Mouse (Mus musculus): Measurements from ENCODE around the gene Krtap9-3.

The Krtap9-3 gene

GRCm38 (mm10) chr11:99562580-99562979 is 35.3 kb downstream of the Krtap9-3 start:
- no peak for DNase-seq

- no peak for DNase-seq
Measured at GRCm38 (mm10) chr11:99559366-99559765, 38.5 kb downstream of the Krtap9-3 start, which contains the start of gene Gm11939. TSS of gene Gm11939 (minus strand) at chr11:99559466.

DNA sequence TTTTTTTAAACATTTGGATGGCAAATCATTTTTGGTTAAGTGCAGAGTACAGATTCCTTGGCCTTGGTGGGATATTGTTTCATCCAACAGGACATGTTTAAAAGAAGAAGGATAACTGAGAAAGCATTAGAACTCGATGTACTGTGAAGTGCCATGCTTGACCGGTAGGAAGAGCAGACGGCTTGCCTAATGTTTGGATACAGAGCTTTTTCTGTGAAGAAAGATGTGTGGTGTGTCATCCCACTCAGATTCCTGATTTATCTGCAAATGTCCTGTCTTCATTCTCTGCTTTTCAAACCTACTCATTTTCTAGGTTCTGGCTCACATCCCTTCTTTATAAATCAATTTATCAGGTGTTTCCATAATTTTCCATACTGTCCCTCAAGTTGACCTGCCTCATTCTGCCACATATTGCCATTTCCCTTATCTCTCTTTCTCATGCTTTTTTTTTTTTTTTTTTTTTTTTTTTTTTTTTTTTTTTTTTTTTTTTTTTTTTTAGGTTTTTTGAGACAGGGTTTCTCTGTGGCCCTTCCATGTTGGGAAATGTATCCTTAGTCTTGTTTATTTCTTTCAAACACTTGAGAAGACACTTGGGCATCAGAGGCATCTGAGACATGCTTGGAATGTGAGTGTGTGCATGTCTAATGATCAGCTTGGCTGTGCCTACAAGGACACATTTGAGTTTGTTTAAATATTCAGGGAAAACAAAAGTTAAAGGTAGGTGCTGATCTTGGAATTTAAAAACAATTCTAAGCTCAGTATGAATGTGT is 39.7 kb downstream of the Krtap9-3 start:
- DNase-seq = peak; percentile 14

DNA sequence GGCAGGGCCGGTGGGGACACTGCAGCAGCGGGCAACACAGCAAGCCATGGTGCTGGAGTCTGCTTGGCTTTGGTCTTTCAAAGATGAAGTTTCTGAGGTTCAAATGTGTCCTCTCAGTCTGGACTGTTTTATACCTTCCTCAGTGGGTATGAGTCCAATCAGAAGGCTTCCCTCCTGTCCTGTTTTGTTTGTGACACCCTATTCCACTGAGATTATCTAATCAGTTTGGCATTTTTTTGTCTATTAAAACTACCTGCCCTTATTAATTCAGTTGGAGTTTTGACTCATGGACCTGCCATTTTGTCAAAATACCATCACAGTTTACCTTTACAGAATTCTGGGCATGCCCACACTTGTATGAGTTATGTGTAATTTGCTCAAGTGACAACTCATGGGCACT is 41.2 kb downstream of the Krtap9-3 start, which contains the start of gene Krtap3-2:
Gene Krtap3-2 (minus strand): TSS at position 101 of the 400 bp plus-strand sequence.
- DNase-seq = no peak

DNA sequence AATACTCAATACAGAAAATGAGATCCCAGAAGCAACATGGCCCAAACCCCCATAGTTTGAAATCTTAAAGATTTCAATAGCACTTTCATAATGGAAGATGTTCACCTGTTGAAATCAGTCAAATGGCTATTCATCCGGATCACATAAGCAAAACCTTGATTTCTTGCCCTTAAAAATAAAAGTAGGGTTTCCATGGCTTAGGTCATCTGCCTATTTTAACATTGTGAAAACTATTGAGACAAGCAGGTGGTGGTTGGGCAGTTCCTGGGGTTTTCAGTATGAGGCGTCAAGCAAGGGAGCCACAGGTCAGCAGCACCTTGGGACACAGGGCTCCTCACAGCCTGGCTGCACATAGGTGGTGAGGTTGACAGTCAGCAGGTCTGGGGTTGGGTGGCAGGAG is 41.7 kb downstream of the Krtap9-3 start:
- DNase-seq = no peak

- no peak for DNase-seq
Measured at GRCm38 (mm10) chr11:99550765-99551164, 47.1 kb downstream of the Krtap9-3 start, which contains the start of gene Krtap3-3. TSS of gene Krtap3-3 (minus strand) at chr11:99550865.

GRCm38 (mm10) chr11:99547892-99548291 is 50.0 kb downstream of the Krtap9-3 start:
- DNase-seq = no peak
